Comparison of ENCODE assay signal across 7 mouse cellular contexts in the genomic region with DNA sequence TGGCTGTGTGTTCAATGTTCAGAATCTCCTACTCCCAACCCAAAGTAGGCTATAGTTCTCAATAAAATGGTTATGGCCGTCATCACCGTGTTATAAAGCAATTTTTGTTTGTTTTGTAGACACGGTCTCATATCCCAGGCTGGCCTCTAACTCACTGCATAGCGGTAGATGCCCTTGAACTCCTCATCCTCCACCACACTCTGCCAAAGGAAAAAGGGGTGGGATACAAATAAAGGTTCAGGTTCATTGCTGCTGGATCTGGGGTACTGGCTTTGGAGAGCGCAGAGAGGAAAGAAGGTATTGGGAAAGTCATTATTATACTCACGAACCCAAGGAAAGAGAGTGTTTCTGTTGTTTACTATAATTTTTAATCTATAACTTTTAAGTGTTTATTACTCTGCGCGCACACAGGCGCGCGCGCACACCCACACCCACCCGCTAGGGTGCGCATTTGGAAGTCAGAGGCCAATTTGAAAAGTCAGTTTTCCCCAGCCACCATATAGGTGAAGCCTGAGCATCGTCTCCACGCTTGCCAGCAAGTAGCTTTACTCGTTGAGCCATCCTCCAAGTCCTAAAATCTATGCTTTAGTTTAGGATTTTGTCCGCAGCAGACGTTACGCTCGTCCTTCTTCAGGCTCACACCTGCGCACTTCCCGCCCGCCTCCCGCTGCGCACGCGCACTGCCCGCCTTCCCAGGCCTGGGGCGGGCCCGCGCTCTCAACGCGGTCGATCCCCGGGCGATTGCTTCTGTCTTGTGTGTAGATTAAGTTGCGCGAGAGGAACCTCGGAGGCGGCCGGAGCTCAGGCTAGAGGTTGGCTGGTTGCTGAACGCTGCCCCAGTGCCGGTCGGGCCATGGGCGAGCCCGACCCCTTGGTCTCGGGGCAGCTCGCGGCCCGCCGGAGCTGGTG. TPM values are rescaled to one million over a fixed set of nuclear protein-coding genes. Genes with fewer than 3 reads are reported as not detected.
DNase-seq lines count a peak whose midpoint lies in the region; ATAC-seq lines count a peak whose summit lies in the region.

Gene Rnf8, plus strand, starts transcription at position 676 of the 909 bp plus-strand sequence.
Gene Gm28043, plus strand, starts transcription at position 762 of the 909 bp plus-strand sequence.

- intact Hi-C loops in left cerebral cortex, postnatal 36 days (cut with DNase I): no loop called here

- peak; percentile 89 for DNase-seq in adrenal gland, adult 8-10 months
- DNase-seq in embryo, embryonic 9.5 days (ENCODE audit: extremely low spot score): peak; percentile 94
- peak; percentile 91 to 94 for DNase-seq in gastrocnemius, postnatal 4 days (ENCODE audit: low spot score in 2 of 2)
- peak; percentile 93 to 95 for DNase-seq in left cerebral cortex, postnatal 36 days (ENCODE audit: low spot score in 2 of 2)
- DNase-seq in midbrain, embryonic 11.5 days (ENCODE audit: low spot score, missing footprints): peak; percentile 100
- peak; percentile 92 for DNase-seq in skeletal muscle tissue, adult 2 months (ENCODE audit: low read depth, low spot score)

- H3K9me3 ChIP-seq in intestine, embryonic 16.5 days (ENCODE audit: control insufficient read depth, low read length): no peaks in the 10 kb centered on the region
- H3K9me3 ChIP-seq in midbrain, embryonic 11.5 days (ENCODE audit: control insufficient read depth, low read length): no peaks in the 10 kb centered on the region

- ATAC-seq in intestine, embryonic 16.5 days: peak; percentile 95
- peak; percentile 93 for ATAC-seq in midbrain, embryonic 11.5 days (ENCODE audit: low FRiP score)

- H3K27ac ChIP-seq in intestine, embryonic 16.5 days (ENCODE audit: low read length): peak within 1 kb of the TSS; percentile 97
- peak within 1 kb of the TSS; percentile 95 for H3K27ac ChIP-seq in midbrain, embryonic 11.5 days (ENCODE audit: low read depth, low read length)

- peaks cover 16% of the 10 kb centered on the region for H3K4me1 ChIP-seq in intestine, embryonic 16.5 days (ENCODE audit: control insufficient read depth, insufficient read depth, low read length)
- H3K4me1 ChIP-seq in midbrain, embryonic 11.5 days (ENCODE audit: control insufficient read depth, insufficient read depth, low read length): peaks cover 8% of the 10 kb centered on the region

- H3K36me3 ChIP-seq in intestine, embryonic 16.5 days (ENCODE audit: control insufficient read depth, insufficient read depth, low read length): no peaks in the 10 kb centered on the region
- peaks cover 3% of the 10 kb centered on the region; the same call in 1 of the 2 replicates for H3K36me3 ChIP-seq in midbrain, embryonic 11.5 days (ENCODE audit: control insufficient read depth, insufficient read depth, low read length)

- WGBS in intestine, embryonic 16.5 days: 1% methylated on average over 52 of the region's 52 CpGs
- 2% methylated on average over 52 of the region's 52 CpGs for whole genome bisulfite sequencing in midbrain, embryonic 11.5 days

- peak within 1 kb of the TSS; percentile 89 for H3K4me2 ChIP-seq in intestine, embryonic 16.5 days (ENCODE audit: low read depth, low read length)
- H3K4me2 ChIP-seq in midbrain, embryonic 11.5 days: peak within 1 kb of the TSS; percentile 89

- H3K9ac ChIP-seq in intestine, embryonic 16.5 days (ENCODE audit: low read depth, low read length): peak within 1 kb of the TSS; percentile 99
- H3K9ac ChIP-seq in midbrain, embryonic 11.5 days (ENCODE audit: low read length): peak within 1 kb of the TSS; percentile 99

- no peaks in the 10 kb centered on the region for H3K27me3 ChIP-seq in intestine, embryonic 16.5 days (replicated peaks; ENCODE audit: control insufficient read depth, insufficient read depth, low read length)
- no peaks in the 10 kb centered on the region for H3K27me3 ChIP-seq in midbrain, embryonic 11.5 days (ENCODE audit: control insufficient read depth, insufficient read depth, low read length)

- peak within 1 kb of the TSS; percentile 91 for H3K4me3 ChIP-seq in intestine, embryonic 16.5 days (ENCODE audit: low read length)
- peak within 1 kb of the TSS; percentile 86 for H3K4me3 ChIP-seq in midbrain, embryonic 11.5 days (ENCODE audit: low read depth, low read length)

RNA-seq across cellular contexts. Expression of gene Rnf8, which starts in this region (rescaled TPM):
- 10 to 100 TPM; 49.0 to 66.1 (median 57.1) TPM for total RNA-seq in adrenal gland, adult 8-10 months (2022)
- total RNA-seq in gastrocnemius, postnatal 4 days (2021): 10 to 100 TPM; 36.3 to 37.6 TPM
- polyA plus RNA-seq in intestine, embryonic 16.5 days (2015; fragmentation: Nextera tagmentation; extraction: Ambion mirVana): 51.0 and 55.9 TPM in 2 replicates
- total RNA-seq in left cerebral cortex, postnatal 36 days (2021): 10 to 100 TPM; 59.2 to 72.7 TPM
- polyA plus RNA-seq in midbrain, embryonic 11.5 days (2014; fragmentation: Nextera tagmentation; extraction: Ambion mirVana): 106 and 111 TPM in 2 replicates

RNA-seq across cellular contexts. Expression of gene Gm28043, which starts in this region (rescaled TPM):
- total RNA-seq in adrenal gland, adult 8-10 months (2022): 1 to 10 TPM; 3.1 to 8.1 (median 5.0) TPM
- 1 to 10 TPM; 1.7 to 2.6 TPM for total RNA-seq in gastrocnemius, postnatal 4 days (2021)
- 1.3 and 2.0 TPM in 2 replicates for polyA plus RNA-seq in intestine, embryonic 16.5 days (2015; fragmentation: Nextera tagmentation; extraction: Ambion mirVana)
- total RNA-seq in left cerebral cortex, postnatal 36 days (2021): 1 to 10 TPM; 3.2 to 5.4 TPM
- polyA plus RNA-seq in midbrain, embryonic 11.5 days (2014; fragmentation: Nextera tagmentation; extraction: Ambion mirVana): 2.2 and 2.7 TPM in 2 replicates

Comparison
In these comparisons a context has a peak if more than half of its experiments do, and no peak if none do; other contexts are left out.
1. Peak in every context shown above with its lines: DNase-seq, ATAC-seq, H3K4me3 ChIP-seq and H3K27ac ChIP-seq.